Mouse (Mus musculus): ENCODE data around the gene Col8a2. TPM values are rescaled to one million over a fixed set of nuclear protein-coding genes. Genes with fewer than 3 reads are reported as not detected.

The Col8a2 gene
- polyA plus RNA-seq, 1 experiment from 2014 or later, result 5.9 TPM

DNA sequence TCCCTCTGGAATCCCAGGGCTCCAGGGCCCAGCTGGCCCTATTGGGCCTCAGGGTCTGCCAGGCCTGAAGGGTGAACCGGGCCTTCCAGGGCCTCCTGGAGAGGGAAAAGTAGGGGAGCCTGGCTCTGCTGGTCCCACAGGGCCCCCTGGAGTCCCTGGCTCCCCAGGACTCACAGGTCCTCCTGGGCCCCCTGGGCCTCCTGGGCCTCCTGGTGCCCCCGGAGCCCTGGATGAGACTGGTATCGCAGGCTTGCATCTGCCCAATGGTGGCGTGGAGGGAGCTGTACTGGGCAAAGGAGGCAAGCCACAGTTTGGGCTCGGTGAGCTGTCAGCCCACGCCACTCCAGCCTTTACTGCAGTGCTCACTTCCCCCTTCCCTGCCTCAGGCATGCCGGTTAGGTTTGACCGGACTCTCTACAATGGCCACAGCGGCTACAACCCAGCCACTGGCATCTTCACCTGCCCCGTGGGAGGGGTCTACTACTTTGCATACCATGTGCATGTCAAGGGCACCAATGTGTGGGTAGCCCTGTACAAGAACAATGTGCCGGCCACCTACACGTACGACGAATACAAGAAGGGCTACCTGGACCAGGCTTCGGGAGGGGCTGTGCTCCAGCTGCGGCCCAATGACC, 25.1 kb downstream of the Col8a2 start:
- Histone ChIP-seq H3K36me3 (replicated peaks) (peaks cover 23% of the 10 kb centered on the region), H3K27ac (peak overlapping the region; percentile 53), H3K27me3 (ENCODE audit: poor library complexity, severe bottlenecking) (peaks cover 15% of the 10 kb centered on the region), H3K4me3 (no peak overlapping the region), H3K4me1 (peaks cover 43% of the 10 kb centered on the region), H3K9me3 (no peaks in the 10 kb centered on the region)
- WGBS, result 92% methylated on average over 16 of the region's 16 CpGs
- DNase-seq (ENCODE audit: extremely low spot score, low spot score), result no peak

DNA sequence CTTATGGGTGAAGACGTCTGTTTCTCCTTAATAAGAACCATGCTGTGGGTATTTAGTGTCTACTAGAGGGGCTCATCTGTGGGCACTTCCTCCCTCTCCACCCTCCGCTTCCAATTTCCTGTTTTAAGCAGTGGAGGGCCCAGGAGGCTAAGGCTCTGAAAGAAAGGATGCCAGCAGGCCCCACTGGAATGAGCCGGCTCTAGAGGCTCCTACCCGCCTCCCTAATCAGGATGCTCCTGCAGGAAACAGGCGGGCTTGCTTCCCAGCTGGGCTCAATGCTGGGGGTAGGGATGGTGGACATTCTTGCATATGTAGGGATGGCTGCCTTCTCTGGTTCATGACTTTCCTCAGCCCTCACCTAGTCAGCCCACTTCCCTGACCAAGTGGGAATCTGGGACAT, 26.6 kb downstream of the Col8a2 start:
- no peaks in the 10 kb centered on the region for H3K9me3 ChIP-seq
- H3K27ac ChIP-seq, result peak overlapping the region; percentile 9; the same call in 1 of the 2 replicates
- 30% methylated on average over 5 of the region's 5 CpGs for WGBS
- H3K4me1 ChIP-seq, result peaks cover 39% of the 10 kb centered on the region
- H3K36me3 ChIP-seq (replicated peaks), result peaks cover 38% of the 10 kb centered on the region
- no peak for DNase-seq (ENCODE audit: extremely low spot score, low spot score)
- H3K27me3 ChIP-seq (ENCODE audit: poor library complexity, severe bottlenecking), result peaks cover 13% of the 10 kb centered on the region
- H3K4me3 ChIP-seq, result no peak overlapping the region

DNA sequence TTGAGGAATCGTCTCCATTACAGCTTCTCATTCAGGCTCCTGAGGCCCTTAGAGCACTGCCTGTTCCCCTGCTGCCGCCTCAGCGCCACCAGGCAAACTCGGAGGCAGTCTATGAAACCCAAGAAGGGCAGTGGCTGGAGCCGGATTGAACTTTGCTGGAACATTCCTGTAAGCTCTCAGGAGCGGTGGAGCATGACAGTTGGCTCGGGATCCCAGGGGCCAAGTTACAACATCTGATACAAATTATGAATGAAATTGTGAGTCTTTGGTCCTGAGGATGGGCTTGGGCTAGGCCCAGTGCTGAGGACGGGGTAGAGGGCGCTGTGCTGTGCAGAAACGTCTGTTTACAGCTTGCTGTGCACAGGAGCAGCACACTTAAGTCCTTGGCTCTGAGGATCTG, 27.8 kb downstream of the Col8a2 start:
- 0 out of 2 replicates have a peak overlapping the region, but pooled peaks have one; percentile 51 for H3K27ac ChIP-seq
- WGBS, result 45% methylated on average over 10 of the region's 10 CpGs

DNA sequence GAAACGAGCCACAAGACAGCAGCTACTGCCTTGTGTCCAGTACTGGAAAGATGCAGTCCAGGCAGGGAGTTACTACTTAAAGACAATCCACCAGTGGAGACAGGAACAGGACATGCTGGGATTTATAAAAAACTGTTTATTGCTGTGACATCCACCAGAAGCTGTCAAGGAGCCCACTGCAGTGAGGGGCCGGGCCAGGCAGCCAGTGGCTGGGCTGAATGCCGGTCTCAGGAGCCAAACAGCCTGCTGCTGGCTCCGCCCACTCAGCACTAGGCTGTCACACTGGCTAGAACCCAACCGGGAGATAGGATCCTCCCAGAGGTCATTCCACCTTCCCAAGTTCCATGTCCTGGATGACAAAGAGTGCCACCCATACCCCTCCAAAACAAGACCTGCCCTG, 29.3 kb downstream of the Col8a2 start:
- 56% methylated on average over 5 of the region's 5 CpGs for WGBS
- Histone ChIP-seq H3K27ac (no peak overlapping the region), H3K9me3 (no peaks in the 10 kb centered on the region), H3K36me3 (replicated peaks) (peaks cover 56% of the 10 kb centered on the region), H3K27me3 (ENCODE audit: poor library complexity, severe bottlenecking) (no peaks in the 10 kb centered on the region), H3K4me3 (no peak overlapping the region), H3K4me1 (peaks cover 37% of the 10 kb centered on the region)
- DNase-seq (ENCODE audit: extremely low spot score, low spot score), result no peak

More for the DNA sequence above, 27.8 kb downstream of the Col8a2 start:
- Histone ChIP-seq H3K9me3 (no peaks in the 10 kb centered on the region), H3K4me3 (no peak overlapping the region), H3K27me3 (ENCODE audit: poor library complexity, severe bottlenecking) (0 out of 2 replicates have a peak, but pooled peaks cover 1% of the 10 kb centered on the region), H3K4me1 (peaks cover 33% of the 10 kb centered on the region), H3K36me3 (replicated peaks) (peaks cover 50% of the 10 kb centered on the region)
- DNase-seq (ENCODE audit: extremely low spot score, low spot score), result no peak

DNA sequence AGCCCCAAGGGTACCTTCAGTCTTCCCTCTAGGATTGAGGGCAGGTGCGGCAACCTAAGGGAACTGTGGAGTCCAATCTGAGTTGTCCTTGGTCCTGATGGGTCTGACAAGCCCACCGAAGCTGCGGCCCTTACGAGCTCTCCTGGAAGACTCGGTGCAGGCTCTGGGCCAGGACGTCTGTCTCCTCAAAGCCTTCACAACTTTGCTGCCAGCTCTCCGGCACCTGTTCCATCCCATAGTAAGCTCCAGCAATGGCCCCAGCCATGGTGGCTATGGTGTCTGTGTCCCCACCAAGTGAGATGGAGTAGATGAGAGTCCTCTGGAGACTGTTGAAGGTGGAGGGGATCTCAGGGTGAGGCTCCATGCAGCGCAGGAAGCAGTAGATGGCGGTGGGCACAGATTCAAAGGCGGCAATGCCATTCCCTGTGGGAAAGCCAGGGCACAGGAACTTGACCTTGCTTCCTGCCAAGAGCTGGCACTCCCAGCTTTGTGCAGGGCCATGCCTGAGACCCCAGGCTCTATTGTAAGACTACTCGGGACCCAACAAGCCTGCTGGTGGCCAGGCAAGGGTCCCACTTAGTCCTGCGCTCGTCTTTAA, 29.9 kb downstream of the Col8a2 start:
- no peaks in the 10 kb centered on the region for H3K27me3 ChIP-seq (ENCODE audit: poor library complexity, severe bottlenecking)
- 94% methylated on average over 13 of the region's 13 CpGs for WGBS
- H3K27ac ChIP-seq, result no peak overlapping the region
- H3K4me3 ChIP-seq, result no peak overlapping the region
- H3K9me3 ChIP-seq, result no peaks in the 10 kb centered on the region
- H3K36me3 ChIP-seq (replicated peaks), result peaks cover 56% of the 10 kb centered on the region
- H3K4me1 ChIP-seq, result peaks cover 42% of the 10 kb centered on the region
- DNase-seq (ENCODE audit: extremely low spot score, low spot score), result no peak

DNA sequence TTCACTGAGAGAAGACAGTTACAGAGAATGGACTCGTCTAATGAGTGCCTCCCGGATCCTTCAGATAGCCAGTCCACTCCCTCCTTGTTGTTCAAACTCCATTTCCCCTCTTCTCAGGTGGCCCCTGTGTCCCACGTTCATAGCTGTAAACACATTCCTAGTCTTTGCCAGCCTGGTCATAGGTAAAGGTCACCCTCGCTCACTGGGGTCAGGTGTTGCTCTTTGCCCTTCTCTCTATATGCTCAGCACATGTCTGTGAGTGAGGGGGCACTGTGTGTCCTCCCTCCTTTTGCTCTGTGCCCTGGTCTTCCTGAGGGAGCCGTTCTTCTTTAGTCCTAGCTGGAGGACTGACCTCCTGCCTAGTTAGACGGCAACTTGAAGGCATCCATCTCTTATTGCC, 33.2 kb downstream of the Col8a2 start:
- Histone ChIP-seq H3K4me1 (peaks cover 30% of the 10 kb centered on the region), H3K27me3 (ENCODE audit: poor library complexity, severe bottlenecking) (peaks cover 26% of the 10 kb centered on the region), H3K4me3 (no peak overlapping the region), H3K27ac (no peak overlapping the region), H3K9me3 (no peaks in the 10 kb centered on the region; the same call in 1 of the 2 replicates), H3K36me3 (replicated peaks) (peaks cover 52% of the 10 kb centered on the region)
- 91% methylated on average over 6 of the region's 6 CpGs for WGBS
- DNase-seq (ENCODE audit: extremely low spot score, low spot score), result no peak

DNA sequence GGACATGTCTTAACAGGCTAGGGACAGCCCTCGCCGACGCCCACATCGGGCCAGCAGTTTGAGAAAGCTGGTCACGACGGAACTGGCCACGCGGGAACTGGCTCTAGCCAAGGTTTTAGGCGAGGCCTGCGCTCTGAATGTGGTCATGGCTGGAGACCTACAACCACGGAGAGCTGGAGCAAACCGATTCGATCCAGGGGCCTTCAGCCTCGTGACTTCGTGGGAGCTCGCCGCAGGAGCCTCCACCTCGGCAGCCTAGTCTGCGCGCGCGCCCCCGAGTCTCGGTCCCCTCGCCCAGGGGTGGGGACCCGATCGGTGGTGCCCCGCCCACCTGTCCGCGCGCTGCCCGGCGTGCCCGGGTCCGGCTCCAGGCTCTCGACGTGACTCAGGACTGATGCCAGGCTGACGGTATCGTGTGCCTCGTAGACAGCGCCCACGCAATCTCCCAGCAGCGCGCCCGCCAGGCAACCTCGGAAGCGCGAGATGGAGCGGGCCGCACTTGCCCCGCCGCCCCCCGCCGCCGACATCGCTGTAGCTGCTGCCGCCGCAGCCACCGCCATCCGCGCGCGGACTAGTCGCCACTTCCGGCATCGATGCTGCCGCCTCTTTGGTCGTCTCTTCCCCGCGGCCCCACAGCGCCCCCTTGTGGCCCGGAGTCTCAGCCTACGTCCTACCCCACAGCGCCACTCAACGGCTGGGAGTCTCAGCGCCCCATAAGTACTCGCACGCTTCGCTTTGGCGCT, 34.7 kb downstream of the Col8a2 start, which contains the start of gene Adprhl2:
Gene Adprhl2 (minus strand): TSS at position 593 of the 743 bp plus-strand sequence.
- Histone ChIP-seq H3K27ac (peak within 1 kb of the TSS; percentile 92), H3K27me3 (ENCODE audit: poor library complexity, severe bottlenecking) (peaks cover 40% of the 10 kb centered on the region), H3K36me3 (replicated peaks) (peaks cover 37% of the 10 kb centered on the region), H3K9me3 (no peaks in the 10 kb centered on the region; the same call in 1 of the 2 replicates), H3K4me1 (peaks cover 36% of the 10 kb centered on the region), H3K4me3 (peak within 1 kb of the TSS; percentile 87)
- DNase-seq (ENCODE audit: extremely low spot score, low spot score), result peak; percentile 99
- under 1% methylated on average over 80 of the region's 80 CpGs for WGBS

DNA sequence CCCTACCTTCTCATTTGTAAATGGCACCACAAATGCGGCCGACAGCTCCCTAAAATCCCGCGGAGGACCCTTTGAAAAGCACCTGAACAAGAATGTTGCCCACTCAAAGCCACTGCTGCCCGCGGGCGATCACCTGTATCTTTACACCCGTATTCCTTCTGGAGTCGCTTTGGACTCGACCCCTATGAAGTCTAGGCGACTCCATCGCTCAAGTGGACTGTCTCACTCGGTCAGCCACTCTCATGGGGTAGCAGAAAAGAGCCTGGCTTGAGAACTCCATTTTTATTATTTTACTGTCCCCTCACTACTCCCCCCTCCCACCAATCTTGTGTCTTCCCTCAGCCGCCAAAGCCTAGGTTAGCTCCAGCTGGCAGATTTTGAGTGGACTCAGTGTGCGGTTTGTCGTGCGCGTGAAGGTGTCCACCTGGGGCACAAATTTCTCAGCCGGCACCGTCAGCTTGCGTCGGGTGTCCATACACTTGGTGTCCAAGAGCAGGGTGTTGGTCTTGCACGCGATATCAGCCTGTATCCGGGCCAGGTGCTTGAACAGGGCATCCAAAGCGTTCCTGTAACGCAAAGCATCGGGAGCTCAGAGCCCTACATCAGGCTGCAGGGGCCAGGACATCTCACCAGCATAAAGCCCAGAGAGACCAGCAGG, 35.4 kb downstream of the Col8a2 start:
- DNase-seq (ENCODE audit: extremely low spot score, low spot score), result no peak
- peak overlapping the region; percentile 92 for H3K27ac ChIP-seq
- peaks cover 42% of the 10 kb centered on the region for H3K27me3 ChIP-seq (ENCODE audit: poor library complexity, severe bottlenecking)
- H3K9me3 ChIP-seq, result no peaks in the 10 kb centered on the region; the same call in 1 of the 2 replicates
- 55% methylated on average over 28 of the region's 28 CpGs for WGBS
- peaks cover 36% of the 10 kb centered on the region for H3K4me1 ChIP-seq
- peak overlapping the region; percentile 87 for H3K4me3 ChIP-seq
- H3K36me3 ChIP-seq (replicated peaks), result peaks cover 30% of the 10 kb centered on the region

DNA sequence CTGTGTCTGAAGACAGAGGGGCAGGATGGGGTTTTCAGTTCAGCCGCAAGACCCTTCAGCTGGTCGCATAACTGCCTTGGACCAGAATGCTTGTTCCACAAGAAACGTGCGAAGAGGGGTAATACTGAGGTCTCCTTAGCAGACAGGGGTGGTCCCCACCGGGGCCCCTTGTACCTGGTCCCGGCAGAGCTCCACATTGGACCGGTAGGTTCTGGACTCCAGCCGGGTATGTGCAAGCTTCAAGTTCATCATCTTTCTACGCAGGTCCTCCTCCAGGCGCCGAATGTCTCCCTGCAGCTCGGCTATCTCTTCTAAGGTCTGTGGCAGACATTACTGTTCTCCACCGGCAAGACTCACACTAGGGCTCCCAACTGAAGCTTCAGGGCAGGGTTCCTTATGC, 36.1 kb downstream of the Col8a2 start:
- H3K9me3 ChIP-seq, result no peaks in the 10 kb centered on the region; the same call in 1 of the 2 replicates
- peaks cover 24% of the 10 kb centered on the region for H3K36me3 ChIP-seq (replicated peaks)
- peaks cover 42% of the 10 kb centered on the region for H3K27me3 ChIP-seq (ENCODE audit: poor library complexity, severe bottlenecking)
- WGBS, result 95% methylated on average over 13 of the region's 13 CpGs
- H3K4me1 ChIP-seq, result peaks cover 36% of the 10 kb centered on the region
- no peak overlapping the region for H3K4me3 ChIP-seq
- no peak for DNase-seq (ENCODE audit: extremely low spot score, low spot score)
- H3K27ac ChIP-seq, result no peak overlapping the region

DNA sequence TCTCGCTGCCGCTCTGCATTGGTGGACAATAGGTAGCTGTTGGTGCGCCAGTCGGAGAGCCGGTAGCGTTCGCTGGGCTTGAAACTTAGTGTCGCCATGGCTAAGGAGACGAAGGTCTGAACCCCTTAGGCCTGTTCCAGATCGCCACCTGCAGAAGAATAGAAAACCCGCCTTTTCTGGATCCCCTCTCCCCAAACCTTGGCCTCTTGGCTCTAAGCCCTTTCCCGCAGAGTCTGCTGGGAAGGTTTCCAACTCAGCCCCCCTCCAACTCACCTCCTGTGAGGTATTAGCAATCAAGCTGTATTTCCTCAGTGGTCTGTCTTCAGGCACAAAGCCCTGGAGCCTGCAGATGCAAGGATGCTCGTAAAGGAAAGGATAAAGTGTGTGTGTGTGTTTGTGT, 38.3 kb downstream of the Col8a2 start:
- Histone ChIP-seq H3K4me3 (peak overlapping the region; percentile 31; the same call in 1 of the 2 replicates), H3K36me3 (replicated peaks) (peaks cover 2% of the 10 kb centered on the region), H3K27ac (0 out of 2 replicates have a peak overlapping the region, but pooled peaks have one; percentile 16), H3K27me3 (ENCODE audit: poor library complexity, severe bottlenecking) (peaks cover 42% of the 10 kb centered on the region), H3K4me1 (peaks cover 33% of the 10 kb centered on the region), H3K9me3 (no peaks in the 10 kb centered on the region; the same call in 1 of the 2 replicates)
- WGBS, result 17% methylated on average over 13 of the region's 13 CpGs
- DNase-seq (ENCODE audit: extremely low spot score, low spot score), result no peak

DNA sequence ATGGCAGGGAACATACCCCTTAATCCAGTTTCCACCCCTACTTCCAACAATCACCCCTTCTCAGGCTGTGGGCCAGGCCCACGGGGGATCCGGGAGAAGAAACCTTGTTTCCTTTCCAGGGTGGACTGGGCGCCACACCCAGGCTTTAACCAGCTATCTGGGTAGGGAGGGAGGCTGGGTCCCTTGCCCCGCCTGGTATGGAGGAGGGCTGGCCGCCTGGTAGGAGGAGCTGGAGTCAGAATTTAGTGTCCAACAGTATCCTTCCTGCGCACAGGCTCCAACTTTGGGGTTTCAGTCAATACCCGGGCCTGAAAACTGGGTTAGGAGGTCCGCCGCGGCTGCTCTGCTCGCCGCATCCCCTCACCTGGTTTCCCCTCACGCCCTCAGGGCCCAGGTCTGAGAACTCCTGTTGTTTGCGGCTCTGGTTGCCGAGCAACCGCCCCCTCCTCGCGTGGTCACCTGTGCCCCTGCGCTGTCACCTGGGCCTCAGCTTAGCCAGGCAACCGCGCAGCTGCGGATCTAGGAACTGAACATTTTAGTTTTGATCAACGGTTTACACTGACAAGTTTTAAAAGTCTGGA, 38.8 kb downstream of the Col8a2 start, which contains the start of gene Tekt2:
Gene Tekt2 (minus strand): TSS at position 408 of the 581 bp plus-strand sequence.
- 6% methylated on average over 23 of the region's 23 CpGs for WGBS
- Histone ChIP-seq H3K36me3 (replicated peaks) (no peaks in the 10 kb centered on the region), H3K27ac (peak within 1 kb of the TSS; percentile 16; the same call in 1 of the 2 replicates), H3K4me3 (peak within 1 kb of the TSS; percentile 31), H3K9me3 (no peaks in the 10 kb centered on the region; the same call in 1 of the 2 replicates), H3K4me1 (peaks cover 28% of the 10 kb centered on the region), H3K27me3 (ENCODE audit: poor library complexity, severe bottlenecking) (peaks cover 42% of the 10 kb centered on the region)
- no peak for DNase-seq (ENCODE audit: extremely low spot score, low spot score)

DNA sequence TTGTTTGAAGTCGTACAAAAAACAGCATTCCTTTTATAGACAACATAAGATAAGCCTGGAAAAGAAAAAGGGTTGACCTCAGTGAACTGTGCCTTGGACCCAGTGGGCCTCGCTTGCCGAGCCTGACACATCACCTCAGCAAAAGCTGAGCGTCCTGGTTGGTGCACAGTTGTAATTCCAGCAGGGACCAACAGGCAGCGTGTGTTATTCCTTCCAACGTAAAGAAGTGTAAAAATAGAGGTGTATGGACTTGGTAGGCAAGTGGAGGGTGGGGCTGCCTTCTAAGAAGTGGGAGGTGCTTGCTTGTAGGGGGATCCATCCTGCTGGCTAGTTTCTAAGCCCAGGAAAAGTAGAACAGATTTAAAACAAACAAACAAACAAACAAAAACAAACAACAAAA, 39.4 kb downstream of the Col8a2 start:
- Histone ChIP-seq H3K27me3 (ENCODE audit: poor library complexity, severe bottlenecking) (peaks cover 42% of the 10 kb centered on the region), H3K9me3 (no peaks in the 10 kb centered on the region; the same call in 1 of the 2 replicates), H3K4me1 (peaks cover 21% of the 10 kb centered on the region), H3K27ac (no peak overlapping the region), H3K36me3 (replicated peaks) (no peaks in the 10 kb centered on the region), H3K4me3 (no peak overlapping the region)
- 15% methylated on average over 6 of the region's 6 CpGs for WGBS
- no peak for DNase-seq (ENCODE audit: extremely low spot score, low spot score)
